Mouse (Mus musculus) cerebellum, adult 2 months (tissue): Measurements from ENCODE around the gene Cbs.

ENCODE experiments used
- CTCF ChIP-seq: fragments of 200-500 bp; IDR thresholded peaks from 2 replicates; pipeline ENCODE4 v1.5.1; 2011; ENCODE audit warnings: low read depth, mild to moderate bottlenecking, control low read depth, low read length, moderate library complexity, borderline replicate concordance; ENCODE audit not compliant: insufficient read depth
- POLR2A ChIP-seq: fragments of 200-500 bp; IDR thresholded peaks from 2 replicates; pipeline ENCODE4 v1.6.1; 2011; ENCODE audit warnings: low read length, control low read depth, borderline replicate concordance; ENCODE audit not compliant: insufficient read depth

DNA sequence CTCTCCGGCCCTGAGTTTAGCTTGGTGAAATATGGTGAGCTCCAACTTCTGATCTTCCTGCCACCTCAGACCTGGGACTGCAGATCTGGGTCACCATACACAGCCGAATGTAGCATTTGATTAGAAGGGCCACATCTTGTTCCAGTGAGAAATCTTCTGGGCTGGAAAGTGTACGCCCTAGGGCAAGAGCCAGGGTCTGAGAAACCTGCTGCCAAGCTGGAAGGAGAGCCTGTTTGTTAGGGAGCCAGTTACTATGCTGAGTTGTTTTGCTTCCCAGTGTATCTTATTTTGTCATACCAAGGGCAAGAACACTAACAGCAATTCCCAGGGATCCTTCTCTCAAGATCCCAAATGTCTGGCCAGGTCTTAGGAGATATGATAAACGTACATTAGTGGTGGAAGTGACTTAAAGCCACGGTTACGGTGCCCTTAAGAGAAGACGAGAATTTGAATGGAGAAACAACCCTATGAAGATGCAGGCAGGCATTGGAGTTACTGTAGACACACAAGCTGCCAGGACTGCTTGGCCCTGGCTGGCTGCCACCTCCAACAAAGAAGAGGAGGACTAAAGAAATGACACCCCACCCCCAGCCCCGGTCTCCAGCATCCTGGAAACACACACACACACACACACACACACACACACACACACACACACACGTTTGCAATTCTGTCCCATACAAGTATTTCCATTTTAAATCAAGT is 980 bp upstream of the Cbs start:
- TF ChIP-seq CTCF = no peak
- no peak for TF ChIP-seq POLR2A
